Mouse (Mus musculus) cortical plate, adult 2 months (tissue): Measurements from ENCODE around the gene Odf2l.

ENCODE experiments used
- CTCF ChIP-seq: fragments of 200-500 bp; IDR thresholded peaks from 2 replicates; pipeline ENCODE4 v1.5.1; 2011; ENCODE audit warnings: mild to moderate bottlenecking, control low read depth, low read length; ENCODE audit not compliant: insufficient read depth; ENCODE audit errors: extremely low read depth
- POLR2A ChIP-seq: fragments of 200-500 bp; IDR thresholded peaks from 2 replicates; pipeline ENCODE4 v1.6.1; 2011; ENCODE audit warnings: mild to moderate bottlenecking, low read length, control low read depth; ENCODE audit not compliant: insufficient read depth; ENCODE audit errors: extremely low read depth

DNA sequence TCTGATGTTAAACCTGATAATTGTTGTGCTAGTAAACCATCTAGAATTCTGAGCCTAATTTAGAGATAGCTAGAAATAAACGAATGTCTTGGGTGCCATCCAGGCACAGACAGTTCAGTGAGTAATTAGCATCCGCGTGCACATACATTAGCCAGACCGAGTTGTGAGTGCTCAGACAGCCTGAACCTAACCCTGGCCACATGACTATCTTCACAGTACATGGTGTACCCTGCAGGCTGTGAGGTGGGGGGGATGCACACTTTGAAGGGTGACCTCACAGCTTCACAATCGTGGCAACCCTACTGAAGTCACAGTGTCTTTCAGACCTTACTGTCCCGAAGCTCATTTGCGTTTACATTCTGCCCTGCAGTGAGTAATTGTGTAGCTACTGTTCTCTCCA lies 33.5 kb downstream of the Odf2l start:
- TF ChIP-seq CTCF = no peak
- no peak for TF ChIP-seq POLR2A
